Mouse (Mus musculus) lung, postnatal 25 days (tissue): Measurements from ENCODE around the gene Aldh18a1.

Source experiments
- DNase-seq: peaks from one replicate; pipeline ENCODE4 v3.0.0; 2022; ENCODE audit warnings: low spot score

Aldh18a1 gene

GRCm38 (mm10) chr19:40526367-40527014 lies 61.8 kb downstream of the Aldh18a1 start:
- no peak for DNase-seq

- DNase-seq, result no peak
These were observed 64.7 kb downstream of the Aldh18a1 start for GRCm38 (mm10) chr19:40523431-40524005.

GRCm38 (mm10) chr19:40520403-40520802 lies 67.9 kb downstream of the Aldh18a1 start:
- no peak for DNase-seq

DNA sequence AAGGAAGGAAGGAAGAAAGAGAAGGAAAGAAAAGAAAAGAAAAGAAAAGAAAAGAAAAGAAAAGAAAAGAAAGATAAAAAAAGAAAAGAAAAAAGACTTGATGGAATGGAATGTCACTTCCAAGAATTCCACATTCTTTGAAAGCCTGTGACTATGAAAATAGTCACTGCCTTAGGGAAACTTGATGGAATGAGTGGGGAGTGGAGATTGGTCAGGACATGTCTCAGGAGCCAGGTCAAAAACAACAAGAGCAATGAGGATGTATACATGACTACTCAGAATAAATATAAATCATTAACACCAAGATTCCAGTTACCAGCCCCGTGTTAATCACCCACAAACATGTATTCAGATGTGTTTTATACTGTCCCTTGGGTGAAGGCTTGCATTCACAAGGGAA lies 69.6 kb downstream of the Aldh18a1 start:
- DNase-seq, result no peak

GRCm38 (mm10) chr19:40515596-40515995 lies 72.7 kb downstream of the Aldh18a1 start:
- no peak for DNase-seq

DNA sequence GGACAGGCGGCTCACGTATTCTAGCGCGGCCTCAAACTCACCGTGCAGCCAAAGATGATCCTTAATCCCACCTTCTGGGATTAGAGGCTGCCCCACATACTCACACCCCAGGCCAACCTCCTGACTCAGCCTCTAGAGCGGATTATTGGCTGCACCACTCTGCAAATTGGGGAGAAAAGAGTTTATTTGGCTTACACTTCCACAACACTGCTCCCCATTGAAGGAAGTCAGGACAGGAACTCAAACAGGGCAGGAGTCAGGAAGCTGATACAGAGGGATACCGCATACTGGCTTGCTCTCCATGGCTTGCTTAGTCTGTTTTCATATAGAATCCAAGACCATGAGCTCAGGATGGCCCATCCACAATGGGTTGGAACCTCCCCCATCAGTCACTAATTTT lies 73.9 kb downstream of the Aldh18a1 start:
- DNase-seq, result no peak

DNA sequence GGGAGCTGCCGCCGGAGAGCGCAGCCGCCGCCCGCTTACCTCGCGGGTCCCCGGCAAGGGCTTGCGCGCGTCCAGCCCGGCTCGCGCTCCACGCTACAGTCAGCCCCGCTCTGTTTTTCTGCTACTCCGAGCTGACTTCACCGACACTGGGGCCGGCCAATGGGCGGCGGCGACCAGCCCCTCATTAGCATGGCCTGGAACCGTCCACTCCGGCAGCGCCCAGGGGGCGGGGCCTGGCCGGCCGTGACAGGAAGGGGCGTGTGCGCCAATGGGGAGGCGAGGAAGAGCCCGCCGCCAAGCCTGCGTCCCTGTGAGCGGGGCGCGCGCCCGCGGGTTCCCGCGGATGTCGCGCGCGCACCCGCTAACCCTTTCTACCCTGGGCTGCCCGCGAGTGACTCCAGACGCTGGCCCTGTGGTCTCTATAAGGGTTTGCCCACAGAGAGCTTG lies 74.6 kb downstream of the Aldh18a1 start, which contains the start of gene Sorbs1:
Gene Sorbs1, minus strand, starts transcription at position 148 of the 447 bp plus-strand sequence.
- DNase-seq, result peak; percentile 98

GRCm38 (mm10) chr19:40512500-40513421 lies 75.5 kb downstream of the Aldh18a1 start:
- DNase-seq, result no peak

DNA sequence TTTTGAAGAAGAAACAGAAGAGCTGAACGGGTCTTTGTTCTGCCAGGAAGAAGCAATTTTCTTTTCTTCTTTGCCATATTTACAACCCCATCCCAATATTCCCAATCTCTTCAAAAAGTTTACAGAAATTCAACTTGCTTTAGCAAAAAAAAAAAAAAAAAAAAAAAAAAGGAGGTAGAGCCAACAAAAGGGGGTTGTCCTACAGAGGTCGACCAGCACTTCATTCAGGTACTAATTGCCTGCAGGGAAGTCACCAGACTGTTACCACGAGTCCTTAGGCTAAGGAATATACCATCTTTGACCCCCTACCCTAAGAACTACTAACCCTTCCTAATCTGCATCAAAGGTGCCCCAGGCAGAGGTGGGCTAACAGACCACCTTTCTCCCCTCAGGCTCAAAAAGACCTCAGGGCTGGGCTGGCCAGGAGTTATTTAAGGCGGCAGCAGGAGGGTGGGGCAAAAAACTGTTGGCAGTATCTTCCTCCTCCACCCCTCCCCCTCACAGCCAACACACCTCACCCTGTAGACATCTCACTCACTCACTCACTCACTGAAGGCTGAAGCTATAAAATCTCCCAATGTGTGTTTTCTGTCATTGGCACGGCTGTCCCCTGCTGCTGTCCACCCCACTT lies 76.5 kb downstream of the Aldh18a1 start:
- peak; percentile 46 for DNase-seq

DNA sequence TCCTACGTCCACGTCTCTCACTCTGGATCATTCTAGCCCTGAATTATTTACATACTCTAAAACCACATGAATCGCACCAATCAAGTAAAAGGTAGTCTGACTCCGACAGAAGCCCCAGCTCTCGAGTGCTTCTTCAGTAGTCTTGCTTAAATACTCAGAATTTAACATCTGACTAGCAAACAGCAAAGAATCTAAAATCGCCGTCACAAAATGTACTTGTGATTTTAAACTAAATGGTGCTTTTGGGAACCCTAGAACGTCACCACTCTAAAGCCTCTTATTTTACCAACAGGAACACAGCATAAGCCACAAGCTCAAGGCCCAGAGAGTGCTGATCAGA lies 77.2 kb downstream of the Aldh18a1 start:
- no peak for DNase-seq

DNA sequence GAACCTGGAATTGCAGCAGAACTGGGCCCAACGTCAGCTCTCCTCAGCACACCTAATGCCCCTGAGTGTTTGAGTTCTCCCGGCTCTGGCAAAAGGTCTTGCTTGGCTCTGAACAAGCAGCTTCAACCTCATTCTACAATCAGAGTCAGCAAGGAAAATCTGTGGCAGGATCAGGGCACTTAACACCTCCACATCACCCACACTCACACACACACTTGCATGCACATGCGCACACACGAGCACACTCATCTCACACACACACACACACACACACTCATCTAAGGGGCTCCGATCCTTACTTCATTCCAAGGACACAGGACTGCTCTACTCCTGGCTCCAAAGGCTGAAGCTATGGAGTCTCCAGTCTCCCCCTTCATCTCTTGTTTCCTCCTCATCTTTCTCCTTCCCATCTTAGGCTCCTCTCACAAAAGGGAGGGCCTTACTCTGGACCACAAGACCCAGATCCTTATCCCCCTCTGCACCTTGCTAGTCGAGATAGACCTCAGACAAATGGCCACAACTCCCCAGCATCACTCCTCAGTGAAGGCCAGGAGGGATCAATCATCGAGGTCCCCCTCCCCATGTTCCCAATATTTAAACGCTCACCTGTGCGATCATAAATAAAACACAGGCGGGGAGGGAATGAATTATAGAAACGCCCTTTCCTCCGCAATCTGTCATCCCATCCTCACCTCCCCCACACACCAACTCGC lies 77.7 kb downstream of the Aldh18a1 start:
- no peak for DNase-seq

GRCm38 (mm10) chr19:40509274-40509673 lies 79.0 kb downstream of the Aldh18a1 start:
- DNase-seq, result no peak

- no peak for DNase-seq
These were observed 79.4 kb downstream of the Aldh18a1 start for GRCm38 (mm10) chr19:40508851-40509250.

DNA sequence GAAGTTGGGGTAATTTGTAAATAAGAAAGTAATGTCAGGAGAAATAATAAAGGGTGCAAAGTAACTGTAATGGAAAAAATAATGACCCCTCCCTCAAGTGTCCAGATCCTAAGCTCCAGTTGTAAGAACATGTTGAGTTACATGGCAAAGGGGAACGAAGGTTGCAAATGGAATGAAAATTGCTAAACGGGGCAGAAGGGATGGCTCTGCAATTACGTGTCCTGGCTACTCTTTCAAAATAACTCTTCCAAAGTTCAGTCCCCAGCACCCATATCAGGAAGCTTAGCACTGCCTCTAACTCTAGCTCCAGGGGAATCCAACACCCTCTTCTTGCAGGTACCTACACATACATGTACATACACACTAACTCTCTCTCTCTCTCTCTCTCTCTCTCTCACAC lies 81.3 kb downstream of the Aldh18a1 start:
- DNase-seq, result no peak

- DNase-seq, result no peak
These were observed 83.9 kb downstream of the Aldh18a1 start for GRCm38 (mm10) chr19:40504336-40504735.
